Mouse (Mus musculus) urinary bladder, postnatal 0 days (tissue): ENCODE results near the gene Ldha. TPM values are rescaled to one million over a fixed set of nuclear protein-coding genes. Genes with fewer than 3 reads are reported as not detected.

ENCODE experiments used
- polyA plus RNA-seq: library from polyadenylated mRNA; unstranded; fragments of >200 nt; fragmentation: Nextera tagmentation; extraction: Ambion mirVana; gene quantifications from 2 replicates; pipeline ENCODE4 v1.2.1, GENCODE M21; 2015

Ldha gene
- 1,169 and 1,232 TPM in 2 replicates for polyA plus RNA-seq

GRCm38 (mm10) chr7:46840787-46841525 lies at the start of gene Ldha:
TSS of gene Ldha (plus strand) at chr7:46841475.

DNA sequence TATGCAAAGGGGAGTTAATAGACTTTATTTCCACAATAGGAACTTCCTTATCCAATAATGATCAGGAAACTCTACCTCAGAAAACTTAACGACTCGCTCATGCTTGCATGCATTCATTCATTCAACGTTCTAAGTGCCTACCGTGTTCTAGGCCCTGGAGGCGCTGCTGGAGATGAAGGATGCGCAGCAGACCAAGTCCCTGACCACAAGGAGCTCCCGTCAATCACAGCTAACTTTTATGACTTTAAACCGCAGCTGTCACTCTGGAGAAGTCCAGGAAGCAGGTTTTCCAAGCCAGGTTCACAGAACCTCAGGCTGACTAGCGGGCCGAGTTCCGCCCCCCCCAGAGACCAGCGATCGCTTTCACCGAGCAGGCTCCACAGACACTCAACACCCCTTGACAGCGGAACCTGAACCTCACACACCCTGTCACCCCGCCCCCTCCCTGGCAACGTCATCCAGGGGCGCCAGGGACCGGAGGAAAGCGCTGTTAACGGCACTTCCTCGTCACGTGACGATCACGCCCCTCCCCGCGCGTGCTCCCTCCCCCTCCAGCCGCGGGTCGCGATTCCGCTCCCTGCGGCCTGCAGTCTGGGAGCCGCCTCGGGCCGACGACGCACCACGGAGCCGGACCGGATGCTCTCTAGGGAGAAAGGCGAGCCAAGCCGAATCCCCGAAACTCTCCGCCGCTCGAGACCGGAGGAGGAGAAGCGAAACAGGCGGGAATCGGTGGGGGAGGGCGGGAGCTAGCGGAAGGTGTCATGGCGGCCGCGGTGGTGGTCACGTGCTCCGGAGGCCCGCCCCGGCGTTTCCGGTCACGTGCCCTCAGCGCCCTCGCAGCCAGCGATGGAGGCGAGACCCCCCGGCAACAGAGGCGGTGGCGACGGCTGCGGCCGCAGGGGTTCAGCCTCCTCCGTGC lies 45.7 kb upstream of the Ldha start, which contains the start of the genes Hps5 and Gtf2h1:
TSS of gene Hps5 (minus strand) at position 778 of the 919 bp plus-strand sequence.
TSS of gene Gtf2h1 (plus strand) at position 817 of the 919 bp plus-strand sequence.

GRCm38 (mm10) chr7:46860996-46861395 lies 19.7 kb downstream of the Ldha start, which contains the start of gene Ldhc:
TSS of gene Ldhc (plus strand) at chr7:46861203.

Other genes with a start within 250 kb of the Ldha start
- gene Sergef, start 201.7 kb upstream of the Ldha start, polyA plus RNA-seq = 9.1 and 9.7 TPM in 2 replicates
- 1.3 and 8.3 TPM in 2 replicates for gene Tph1, start 168.9 kb upstream of the Ldha start, polyA plus RNA-seq
- 11.8 and 13.0 TPM in 2 replicates for gene Saal1, start 130.8 kb upstream of the Ldha start, polyA plus RNA-seq
- gene Saa3, start 125.8 kb upstream of the Ldha start, polyA plus RNA-seq = 3.6 and 49.8 TPM in 2 replicates
- not detected in 2 replicates for gene Saa4, start 108.9 kb upstream of the Ldha start, polyA plus RNA-seq
- not detected in 2 replicates for gene Saa1, start 98.5 kb upstream of the Ldha start, polyA plus RNA-seq
- not detected in 2 replicates for gene Saa2, start 89.7 kb upstream of the Ldha start, polyA plus RNA-seq
- 6.7 and 7.4 TPM in 2 replicates for gene Hps5, start 45.4 kb upstream of the Ldha start, polyA plus RNA-seq
- 35.1 and 38.9 TPM in 2 replicates for gene Gtf2h1, start 45.4 kb upstream of the Ldha start, polyA plus RNA-seq
- gene Ldhc, start 19.7 kb downstream of the Ldha start, polyA plus RNA-seq = not detected in 2 replicates
- gene Tsg101, start 78.5 kb downstream of the Ldha start, polyA plus RNA-seq = 95.5 and 110 TPM in 2 replicates
- gene Uevld, start 117.1 kb downstream of the Ldha start, polyA plus RNA-seq = 6.6 and 7.9 TPM in 2 replicates
- gene Gm9999, start 142.1 kb downstream of the Ldha start, polyA plus RNA-seq = not detected in 2 replicates
- gene Spty2d1, start 166.9 kb downstream of the Ldha start, polyA plus RNA-seq = 11.7 and 13.7 TPM in 2 replicates
- gene Tmem86a, start 209.1 kb downstream of the Ldha start, polyA plus RNA-seq = 11.2 and 20.1 TPM in 2 replicates